Mouse (Mus musculus) E14TG2a.4 (cell line): ENCODE results near the gene Usf1.

ENCODE experiments used
- CTCF ChIP-seq: conservative IDR thresholded peaks from 2 replicates; pipeline ENCODE4 v1.5.1; 2014; ENCODE audit warnings: low read length
- NANOG ChIP-seq: IDR thresholded peaks from 2 replicates; pipeline ENCODE4 v1.6.1; 2014; ENCODE audit warnings: borderline replicate concordance, low read length, mixed read lengths
- POU5F1 ChIP-seq: IDR thresholded peaks from 2 replicates; pipeline ENCODE4 v1.6.1; 2014; ENCODE audit warnings: low read length, borderline replicate concordance

GRCm38 (mm10) chr1:171457568-171457967, 46.5 kb downstream of the Usf1 start:
- TF ChIP-seq CTCF = no peak
- TF ChIP-seq NANOG = no peak
- TF ChIP-seq POU5F1 = no peak
